Mouse (Mus musculus) embryo, embryonic 10.5 days (tissue): ENCODE results near the gene Fut11.

Experiments
- DNase-seq: peaks from one replicate; pipeline ENCODE4 v3.0.0-alpha.2; 2015; ENCODE audit warnings: low spot score

The Fut11 gene

DNA sequence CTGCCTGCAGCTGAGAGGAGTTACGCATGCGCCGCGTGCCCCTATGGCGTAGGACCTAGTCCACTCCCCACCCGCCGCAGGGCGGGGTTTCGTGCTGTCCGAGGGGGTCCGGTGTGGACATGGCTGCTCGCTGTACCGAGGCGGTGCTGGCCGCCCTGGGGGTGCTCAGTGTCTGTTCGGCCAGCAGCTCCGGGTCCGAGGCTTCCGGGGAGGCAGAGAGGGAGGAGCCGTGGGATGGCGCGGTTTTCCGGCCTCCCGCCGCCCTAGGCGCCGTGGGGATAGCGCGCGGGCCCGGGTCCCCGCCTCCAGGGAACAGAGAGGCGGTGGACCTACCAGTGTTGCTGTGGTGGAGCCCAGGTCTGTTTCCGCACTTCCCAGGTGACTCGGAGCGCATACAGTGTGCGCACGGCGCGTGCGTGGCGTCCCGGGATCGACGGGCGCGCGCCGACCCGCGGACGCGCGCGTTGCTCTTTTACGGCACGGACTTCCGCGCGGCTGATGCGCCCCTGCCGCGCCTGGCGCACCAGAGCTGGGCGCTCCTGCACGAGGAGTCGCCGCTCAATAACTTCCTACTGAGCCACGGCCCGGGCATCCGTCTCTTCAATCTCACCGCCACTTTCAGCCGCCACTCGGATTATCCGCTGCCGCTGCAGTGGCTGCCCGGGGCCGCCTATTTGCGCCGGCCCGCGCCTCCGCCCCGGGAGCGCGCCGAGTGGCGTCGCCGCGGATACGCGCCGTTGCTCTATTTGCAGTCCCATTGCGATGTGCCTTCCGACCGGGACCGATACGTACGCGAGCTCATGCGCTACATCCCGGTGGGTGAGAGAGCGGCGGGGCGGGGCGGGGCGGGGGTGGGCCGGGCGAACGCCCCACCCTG, at the start of gene Fut11:
TSS of gene Fut11 (plus strand) at position 85 of the 877 bp plus-strand sequence.
- peak; percentile 92 for DNase-seq

DNA sequence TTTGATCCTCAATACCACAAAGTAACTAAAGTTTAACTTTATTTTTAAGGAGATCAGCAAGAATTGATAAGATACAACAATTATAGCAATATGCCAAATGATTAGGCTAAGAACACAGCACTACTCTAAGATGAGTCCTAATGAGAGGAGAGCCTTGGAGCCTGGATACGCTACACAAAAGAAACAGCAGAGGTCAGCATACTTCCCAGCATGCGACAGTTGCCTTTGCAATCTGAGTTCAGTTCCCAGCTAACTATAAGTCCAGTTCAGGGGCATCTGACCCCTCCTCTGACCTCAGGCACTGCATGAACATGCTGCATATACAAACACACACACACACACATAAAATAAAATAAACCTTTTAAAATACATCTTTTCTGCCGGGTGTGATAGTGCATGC, 49.2 kb upstream of the Fut11 start:
- peak; percentile 28 for DNase-seq

DNA sequence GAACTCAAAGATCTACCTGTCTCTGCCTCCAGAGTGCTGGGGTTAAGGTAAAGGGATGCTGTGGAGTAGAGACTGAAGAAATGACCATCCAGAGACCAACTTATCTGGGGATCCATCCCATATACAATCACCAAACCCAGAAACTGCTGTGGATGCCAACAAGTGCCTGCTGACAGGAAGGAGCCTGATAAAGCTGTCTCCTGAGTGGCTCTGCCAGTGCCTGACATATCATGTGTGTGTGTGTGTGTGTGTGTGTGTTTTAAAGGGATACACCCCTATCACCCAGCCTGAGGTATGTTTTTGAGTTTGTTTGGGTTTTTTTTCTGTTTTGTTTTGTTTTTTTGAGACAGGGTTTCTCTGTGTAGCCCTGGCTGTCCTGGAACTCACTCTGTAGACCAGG, 48.4 kb upstream of the Fut11 start:
- no peak for DNase-seq

DNA sequence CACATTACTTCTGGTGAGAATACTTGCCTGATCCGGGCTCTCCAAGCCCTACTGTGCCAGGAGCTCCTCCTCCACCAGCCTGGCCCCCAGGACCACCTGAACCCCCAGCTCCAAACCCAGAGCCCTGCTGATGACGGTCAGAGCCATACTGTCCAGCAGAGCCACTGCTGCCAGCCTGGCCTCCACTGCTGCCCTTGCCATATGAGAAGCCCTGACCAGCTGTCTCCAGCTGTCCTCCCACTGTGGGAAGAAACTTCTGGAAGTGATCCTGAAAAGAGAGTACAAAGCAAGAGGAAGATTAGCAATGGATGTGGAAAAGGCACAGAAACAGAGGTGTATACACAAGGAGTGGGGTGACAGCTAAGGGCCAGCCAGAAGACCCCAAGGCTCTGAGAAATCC, 43.8 kb upstream of the Fut11 start:
- DNase-seq, result no peak

DNA sequence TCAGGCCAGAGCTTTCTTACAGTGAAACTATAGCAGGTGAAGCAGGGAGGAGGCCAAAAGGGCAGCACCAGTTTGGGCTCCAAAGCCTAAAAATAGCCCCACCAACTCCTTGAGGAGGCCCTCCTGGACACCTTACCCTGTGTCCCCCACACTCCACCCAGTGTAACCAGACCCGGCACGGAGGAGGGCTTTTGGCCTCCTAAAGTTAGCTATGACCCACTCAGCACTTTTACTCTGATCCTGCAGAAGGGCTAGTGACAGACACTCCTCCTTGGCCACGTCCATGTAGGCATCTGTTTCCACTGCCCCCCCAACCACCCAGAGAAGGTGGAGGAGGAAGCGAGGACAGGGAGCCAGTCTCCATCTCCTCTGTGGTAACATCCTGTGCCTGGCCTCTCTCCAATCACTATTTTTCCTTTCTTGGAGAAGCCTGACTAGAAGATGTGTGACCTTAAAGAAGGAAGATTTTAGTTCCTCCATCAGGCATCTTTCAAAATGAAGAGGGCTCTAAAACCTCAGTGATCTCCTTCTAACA, 43.0 kb upstream of the Fut11 start:
- no peak for DNase-seq

DNA sequence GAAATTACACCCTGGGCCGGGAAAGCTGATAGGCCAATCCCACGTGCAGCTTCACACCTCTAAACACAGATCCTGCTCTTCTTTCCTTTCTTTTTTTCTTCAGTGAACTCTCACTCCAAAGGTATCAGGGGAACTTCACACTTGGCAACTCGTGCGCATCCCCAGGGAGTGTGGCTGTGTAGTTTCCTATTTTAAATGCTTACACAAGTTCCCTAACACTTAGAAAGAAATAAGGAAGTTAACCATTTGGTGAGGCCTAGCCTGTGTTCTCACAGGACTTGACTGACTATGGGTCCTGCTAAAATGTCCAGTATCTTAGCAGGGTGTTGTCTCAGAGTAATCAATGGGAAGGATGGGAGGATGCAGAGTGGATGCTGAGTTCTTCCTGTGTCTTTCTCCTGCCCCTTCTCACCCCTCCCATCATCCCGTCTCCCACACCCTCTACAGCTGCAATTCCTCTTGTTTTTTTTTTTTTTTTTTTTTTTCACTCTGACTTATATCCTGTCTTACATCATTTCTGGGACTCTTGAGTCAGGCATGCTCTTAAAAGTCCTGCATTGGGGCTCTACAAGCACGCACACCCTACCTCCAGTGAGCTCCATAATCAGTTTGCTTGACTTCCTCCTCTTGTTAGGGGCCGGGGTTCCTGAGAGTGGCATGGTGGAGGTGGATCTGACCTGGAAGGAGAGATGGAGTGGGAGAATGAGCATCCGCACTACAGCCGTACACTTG, 39.9 kb upstream of the Fut11 start:
- no peak for DNase-seq

DNA sequence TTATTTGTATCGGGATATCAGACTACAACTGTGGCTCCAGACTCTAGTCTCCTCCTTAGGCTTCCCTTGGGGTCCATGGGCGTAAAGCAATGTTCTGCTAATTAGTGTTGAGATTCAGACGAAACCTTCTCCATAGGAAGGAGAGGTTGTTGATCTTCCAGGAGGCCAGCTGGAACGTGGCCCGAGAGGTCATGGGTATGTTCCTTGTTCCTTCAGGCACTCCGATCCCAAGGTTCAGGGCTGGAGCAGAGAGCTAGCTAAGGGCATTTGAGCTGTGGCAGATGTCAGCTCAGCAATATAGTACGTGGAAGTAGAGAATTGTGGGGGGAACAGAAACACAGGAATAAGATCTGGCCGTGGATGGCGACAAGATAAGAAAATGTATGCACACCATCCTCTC, 39.0 kb upstream of the Fut11 start:
- DNase-seq, result no peak

DNA sequence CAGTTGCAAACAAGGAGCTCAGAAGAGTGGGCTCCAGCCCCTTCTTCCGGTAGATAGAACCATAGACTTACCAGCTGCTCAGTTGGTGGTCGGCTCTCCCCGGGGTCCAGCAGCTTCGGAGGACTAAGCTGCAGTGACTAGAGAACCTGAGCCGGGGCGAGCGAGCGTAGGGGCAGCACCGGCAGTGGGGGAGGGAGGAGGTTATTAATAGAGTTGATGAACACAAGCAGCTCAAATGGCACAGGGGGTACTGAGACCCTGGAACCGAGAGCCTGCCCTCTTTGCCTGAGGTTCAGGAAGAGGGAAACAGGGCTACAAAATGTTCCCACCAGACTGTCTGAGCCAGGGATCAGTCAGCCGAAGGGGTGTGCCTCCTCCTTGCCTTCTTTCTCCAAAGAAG, 38.4 kb upstream of the Fut11 start, which contains the start of gene Myoz1:
TSS of gene Myoz1 (minus strand) at position 180 of the 400 bp plus-strand sequence.
- no peak for DNase-seq

DNA sequence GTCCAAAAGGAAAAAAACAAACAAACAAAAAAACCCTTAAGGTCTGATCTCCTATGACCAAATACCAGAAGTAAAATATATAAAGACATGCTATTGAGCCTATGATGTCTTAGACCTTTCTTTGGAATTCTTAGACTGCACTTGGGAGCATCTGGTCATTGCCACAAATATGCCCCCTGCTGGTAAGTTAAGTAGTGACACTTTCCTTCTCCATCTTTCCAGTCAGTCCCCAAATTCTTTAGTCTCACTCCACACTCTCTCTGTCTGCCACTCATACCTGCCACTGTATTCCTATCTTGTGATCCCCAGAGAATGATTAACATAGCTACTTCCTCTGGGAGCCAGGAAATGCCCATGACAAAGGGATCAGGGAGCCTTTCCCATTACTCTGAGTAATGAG, 36.4 kb upstream of the Fut11 start:
- peak; percentile 78 for DNase-seq

DNA sequence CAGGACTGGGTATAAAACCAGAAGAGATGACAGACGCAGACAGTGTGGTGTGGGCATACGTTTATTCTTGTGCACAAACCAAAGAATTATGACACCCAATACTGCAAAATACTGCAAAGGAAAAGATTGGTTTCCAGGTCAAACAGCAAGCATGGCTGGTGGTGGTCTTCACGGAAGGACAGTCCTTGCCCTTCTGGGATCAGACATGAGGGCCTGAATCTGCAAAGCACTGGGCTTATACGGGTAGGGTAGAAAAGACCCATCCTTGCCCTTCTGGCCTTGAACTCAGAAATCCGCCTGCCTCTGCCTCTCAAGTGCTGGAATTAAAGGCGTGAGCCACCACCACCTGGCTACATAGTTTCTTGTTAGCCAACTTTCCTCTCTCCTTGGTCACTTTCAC, 35.9 kb upstream of the Fut11 start:
- DNase-seq, result no peak

DNA sequence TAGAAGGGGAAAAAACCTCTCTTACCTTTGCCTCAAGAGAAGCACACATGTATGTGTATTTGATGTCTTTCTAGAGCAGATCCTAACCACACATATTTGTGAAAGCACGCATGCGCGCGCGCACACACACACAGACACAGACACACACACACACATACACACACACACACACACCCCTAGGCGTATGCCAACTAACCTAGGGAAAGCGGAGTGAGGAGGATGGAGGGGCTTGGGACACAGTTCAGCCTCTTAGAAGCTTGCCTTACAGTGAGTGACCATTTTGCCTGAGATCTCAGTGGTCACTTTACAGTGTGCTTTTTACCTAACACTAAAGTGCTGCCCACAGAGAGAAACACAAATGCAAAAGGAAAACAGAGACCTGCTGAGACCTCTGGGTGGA, 35.1 kb upstream of the Fut11 start:
- no peak for DNase-seq

DNA sequence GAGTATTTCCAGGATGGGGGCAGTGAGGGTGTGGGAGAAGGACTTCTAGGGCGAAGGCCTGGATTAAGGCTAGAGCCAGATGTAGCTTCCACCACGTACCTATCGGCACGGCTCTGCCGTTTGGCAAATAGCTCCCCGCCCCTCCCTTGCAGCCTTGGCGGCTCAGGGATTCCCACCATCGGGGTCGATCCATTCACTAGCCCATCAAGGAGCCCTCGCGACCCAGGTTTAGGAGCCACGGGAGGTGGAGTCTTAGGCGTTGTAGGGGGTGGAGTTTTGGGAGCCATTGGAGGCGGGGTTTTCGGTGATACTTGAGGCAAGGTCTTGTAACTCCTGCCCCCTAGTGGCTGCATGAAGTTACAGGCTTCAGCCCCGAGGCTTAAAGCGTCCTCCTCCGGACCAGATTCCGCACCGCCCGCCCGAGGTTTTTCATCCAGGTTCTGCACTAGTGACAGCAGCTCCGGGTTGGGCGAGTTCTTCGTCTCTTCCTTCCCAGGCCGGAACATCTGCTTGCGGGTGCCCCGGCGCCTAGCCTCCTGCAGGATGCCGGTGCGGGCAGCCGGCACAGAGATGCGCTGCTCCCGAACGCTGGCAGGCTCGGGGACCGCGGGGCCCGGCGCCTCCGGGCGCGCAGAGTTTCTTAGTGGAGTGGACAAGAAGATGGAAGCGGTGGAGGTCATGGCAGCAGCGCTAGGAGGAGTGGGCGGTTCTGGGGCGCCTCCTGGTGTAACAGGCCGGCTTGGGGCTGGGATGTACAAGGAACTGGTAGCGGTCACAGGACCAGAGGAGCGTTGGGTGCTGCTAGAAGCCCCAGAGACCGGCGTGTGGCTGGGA, 33.7 kb upstream of the Fut11 start:
- DNase-seq, result peak; percentile 100

DNA sequence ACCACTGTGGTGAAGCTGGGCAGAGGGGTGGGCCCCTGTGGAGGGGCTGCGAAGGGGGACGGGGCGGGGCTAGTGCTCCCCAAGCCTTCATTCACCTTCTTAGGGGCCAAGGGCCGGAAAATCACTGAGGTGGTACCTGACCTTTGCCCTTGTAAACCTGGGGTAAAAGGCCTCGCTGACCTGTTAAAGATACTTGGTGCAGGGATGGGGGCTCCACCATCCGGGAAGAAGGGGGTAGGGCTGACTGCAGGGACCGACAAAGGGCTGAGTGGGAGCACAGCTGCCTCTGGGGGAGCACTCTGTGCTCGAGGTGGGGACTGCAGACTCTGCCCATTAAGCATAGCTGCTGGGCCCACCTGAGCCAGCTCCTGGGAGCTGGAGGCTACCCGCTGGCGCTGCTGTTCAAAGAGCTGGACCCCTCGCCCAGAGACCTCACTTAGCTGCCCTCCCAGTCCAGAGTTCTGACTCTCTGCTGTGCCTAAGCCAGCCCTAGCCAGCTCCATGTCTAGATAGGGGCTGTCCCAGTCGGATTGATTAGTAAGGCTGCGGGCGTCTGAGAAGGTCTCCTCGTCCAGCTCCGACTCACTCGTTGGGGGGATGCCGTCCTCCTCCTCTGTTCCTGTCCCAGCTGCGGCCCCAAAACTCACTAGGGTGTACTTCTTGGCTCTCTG, 33.0 kb upstream of the Fut11 start:
- DNase-seq, result peak; percentile 32

DNA sequence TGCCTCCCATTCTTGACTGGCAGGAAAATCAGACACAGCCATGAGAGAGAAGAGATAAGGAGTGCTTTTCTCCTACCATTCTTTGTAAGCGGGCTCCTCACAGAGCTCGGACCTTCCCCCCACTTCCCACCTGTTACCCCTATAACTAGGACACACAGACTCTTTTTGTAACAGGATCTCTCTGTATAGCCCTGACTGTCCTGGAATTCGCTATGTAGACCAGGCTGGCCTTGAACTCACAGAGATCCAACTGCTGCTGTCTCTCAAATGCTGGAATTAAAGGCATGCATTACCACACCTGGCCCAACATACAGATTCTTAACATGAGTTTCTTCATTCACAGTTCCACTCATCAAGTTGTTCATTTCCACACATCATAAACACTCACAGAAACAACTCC, 32.0 kb upstream of the Fut11 start:
- DNase-seq, result no peak

DNA sequence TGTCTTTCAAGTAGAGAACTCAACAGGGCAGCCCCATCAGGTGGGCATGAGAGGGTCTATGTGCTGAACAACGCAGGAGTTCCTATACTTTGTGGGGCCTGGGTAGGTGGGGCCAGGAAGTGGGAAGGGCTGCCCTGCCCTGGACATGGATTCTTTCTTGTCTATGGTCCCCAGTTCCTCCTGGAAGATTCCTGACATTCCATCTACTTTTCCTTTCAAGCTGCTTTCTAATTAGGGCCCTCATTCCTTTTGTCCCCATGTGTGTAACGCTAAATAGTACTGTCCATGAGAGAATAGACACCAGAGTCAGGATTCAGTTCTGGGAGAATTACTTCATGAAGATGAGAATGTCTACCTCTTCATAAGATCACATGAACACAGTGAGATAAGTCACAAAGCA, 31.2 kb upstream of the Fut11 start:
- DNase-seq, result no peak

DNA sequence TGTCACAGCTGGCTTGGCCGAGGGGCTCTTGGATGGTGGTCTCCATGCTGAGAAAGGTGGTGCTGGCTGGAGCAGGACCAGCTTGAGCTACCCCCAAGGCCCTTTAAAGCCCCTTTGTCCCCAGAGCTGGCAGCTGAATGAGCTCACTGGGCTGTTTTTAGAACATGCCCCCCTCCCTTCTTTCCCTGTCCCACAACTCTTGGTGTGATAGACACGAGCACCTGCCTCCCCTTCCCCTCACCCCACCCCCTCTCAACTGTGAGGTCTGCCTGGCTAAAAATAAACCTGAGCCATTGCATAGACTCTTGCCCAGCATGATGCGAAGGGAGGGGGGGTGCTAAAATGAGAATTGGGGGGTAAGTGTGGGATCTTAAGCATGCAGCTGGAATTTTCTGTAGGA, 30.3 kb upstream of the Fut11 start:
- no peak for DNase-seq

DNA sequence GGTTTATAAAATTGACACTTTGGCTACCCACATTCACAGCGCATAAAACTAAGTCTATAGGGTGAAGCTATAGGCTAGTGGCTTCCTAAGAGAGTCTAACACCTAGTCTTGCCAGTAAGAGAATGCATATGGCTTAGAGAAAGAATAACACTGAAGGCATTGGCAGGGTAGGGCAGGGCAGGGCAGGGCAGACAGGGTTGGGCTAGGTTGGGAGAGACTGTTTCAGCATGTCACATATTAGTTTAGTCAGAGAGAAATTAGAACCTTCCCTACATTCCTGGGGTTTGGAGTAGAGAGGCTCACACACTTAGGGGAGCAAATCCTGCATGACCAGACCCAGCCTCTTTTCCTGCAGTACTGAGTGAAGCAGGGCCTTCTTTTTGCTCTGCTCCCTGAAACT, 27.3 kb upstream of the Fut11 start:
- no peak for DNase-seq

DNA sequence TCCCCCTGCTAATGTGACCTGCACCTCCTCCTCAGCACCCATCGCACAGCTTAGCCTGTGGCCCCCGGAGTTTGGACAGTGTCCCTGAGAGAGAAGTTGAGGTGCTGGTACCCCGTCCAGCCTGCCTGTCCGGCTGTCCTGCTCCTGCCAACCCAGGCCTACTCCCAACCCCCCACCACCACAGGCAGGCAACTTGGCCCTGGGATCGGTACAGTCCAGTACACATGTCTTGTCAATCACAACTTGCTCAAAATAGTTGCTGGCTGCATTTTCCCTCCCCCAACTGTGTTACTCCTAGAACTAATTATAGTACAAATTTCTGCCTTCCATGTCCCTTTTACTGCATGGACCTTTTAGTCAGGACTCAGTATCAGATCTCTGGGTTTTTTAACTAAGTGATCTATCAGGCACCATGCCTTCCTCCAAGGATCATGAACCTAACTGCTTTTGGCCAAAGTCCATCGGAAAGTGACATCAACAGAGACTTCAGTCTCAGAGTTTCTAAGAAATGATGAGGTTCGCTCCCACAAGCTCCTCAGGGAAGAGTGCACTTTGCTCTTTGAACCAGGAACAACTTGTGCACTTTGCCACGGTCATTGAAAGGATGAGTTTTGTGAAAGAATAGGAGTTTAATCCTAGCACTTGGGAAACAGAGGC, 26.5 kb upstream of the Fut11 start, which contains the start of gene Synpo2l:
TSS of gene Synpo2l (minus strand) at position 201 of the 657 bp plus-strand sequence.
- no peak for DNase-seq

DNA sequence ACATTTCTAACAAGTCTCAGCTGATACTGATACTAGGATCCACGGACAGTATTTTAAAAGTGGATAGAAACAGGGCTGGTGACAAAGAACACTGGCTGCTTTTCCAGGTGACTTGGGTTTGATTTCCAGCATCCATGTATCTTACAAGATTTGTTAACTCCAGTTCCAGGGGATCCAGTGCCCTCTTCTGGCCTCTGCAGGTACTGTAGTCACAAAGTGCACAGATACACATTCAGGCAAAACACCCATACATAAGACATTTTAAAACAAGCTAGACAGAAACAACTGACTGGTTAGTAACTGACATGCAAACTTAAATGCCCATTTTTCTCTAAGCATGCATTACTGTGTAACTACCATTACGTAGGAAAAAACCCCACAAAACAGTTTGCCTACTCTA, 21.8 kb upstream of the Fut11 start:
- peak; percentile 69 for DNase-seq

DNA sequence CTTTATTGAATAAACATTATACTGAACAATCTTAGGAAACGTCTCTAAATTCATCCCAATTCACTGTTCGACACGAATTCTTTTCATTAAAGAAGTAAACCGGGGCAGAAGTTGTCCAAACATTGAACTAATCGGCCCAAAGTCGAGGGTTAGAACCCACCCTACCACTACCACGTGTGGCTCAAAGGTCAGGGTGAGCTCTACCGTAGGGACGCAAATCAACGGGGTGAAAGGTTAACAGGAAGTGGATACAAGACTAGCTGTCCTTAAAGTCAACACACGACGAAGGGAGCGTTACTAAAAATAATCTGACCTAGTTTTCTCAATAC, 21.1 kb upstream of the Fut11 start:
- no peak for DNase-seq
